Mouse (Mus musculus): Measurements from ENCODE around the gene Rec114.

- TF ChIP-seq CTCF (IDR thresholded peaks at IDR 0.05; ENCODE audit: borderline replicate concordance, extremely low read depth, insufficient read depth, insufficient read length) (no peak), POLR2A (IDR thresholded peaks at IDR 0.05; ENCODE audit: borderline replicate concordance, extremely low read depth, insufficient read depth, insufficient read length, poor library complexity, severe bottlenecking) (no peak)
These were observed 71.3 kb downstream of the Rec114 start for GRCm38 (mm10) chr9:58672474-58672873.
